Mouse (Mus musculus) left cerebral cortex, adult 9 months (tissue): ENCODE data around the gene Cfap157.

Experiments
- DNase-seq, 2 experiments: peaks; one replicate each; pipeline ENCODE4 v3.0.0; 2022; ENCODE audit warnings: low spot score in 2 of 2

The Cfap157 gene

DNA sequence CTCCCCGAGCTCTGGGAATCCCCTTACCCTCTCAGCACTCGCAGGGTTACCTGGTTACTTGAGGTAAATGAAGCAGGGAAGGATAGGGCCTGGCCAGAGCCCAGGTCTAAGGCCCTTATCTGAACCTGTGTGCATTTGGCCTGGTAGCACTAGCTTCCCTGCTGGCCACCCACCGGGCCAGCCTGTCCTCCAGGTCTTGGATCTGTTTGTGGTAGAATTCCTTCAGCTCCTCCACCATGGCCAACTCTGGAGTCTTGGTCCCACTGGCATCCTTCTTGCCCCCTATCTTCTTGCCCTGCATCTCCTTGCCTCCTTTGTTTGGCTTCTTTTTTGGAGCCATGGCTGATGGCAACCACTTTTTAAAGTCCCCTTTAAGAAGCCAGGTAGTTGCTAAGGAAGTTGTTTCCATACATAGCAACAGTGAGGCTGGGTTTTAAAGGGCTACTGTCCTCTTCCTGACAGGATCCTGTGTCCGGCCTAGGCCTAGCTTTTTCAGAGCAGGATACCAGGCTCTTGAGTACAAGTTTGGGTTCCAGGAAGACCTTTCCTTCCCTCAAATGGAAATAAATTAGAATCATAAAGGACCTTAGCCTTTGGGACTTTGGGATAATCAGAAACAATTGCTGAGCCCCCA, at the start of gene Cfap157:
Gene Cfap157 (minus strand): TSS at position 381 of the 634 bp plus-strand sequence.
- DNase-seq, result peak in 1 of 2 experiments; percentile 35

DNA sequence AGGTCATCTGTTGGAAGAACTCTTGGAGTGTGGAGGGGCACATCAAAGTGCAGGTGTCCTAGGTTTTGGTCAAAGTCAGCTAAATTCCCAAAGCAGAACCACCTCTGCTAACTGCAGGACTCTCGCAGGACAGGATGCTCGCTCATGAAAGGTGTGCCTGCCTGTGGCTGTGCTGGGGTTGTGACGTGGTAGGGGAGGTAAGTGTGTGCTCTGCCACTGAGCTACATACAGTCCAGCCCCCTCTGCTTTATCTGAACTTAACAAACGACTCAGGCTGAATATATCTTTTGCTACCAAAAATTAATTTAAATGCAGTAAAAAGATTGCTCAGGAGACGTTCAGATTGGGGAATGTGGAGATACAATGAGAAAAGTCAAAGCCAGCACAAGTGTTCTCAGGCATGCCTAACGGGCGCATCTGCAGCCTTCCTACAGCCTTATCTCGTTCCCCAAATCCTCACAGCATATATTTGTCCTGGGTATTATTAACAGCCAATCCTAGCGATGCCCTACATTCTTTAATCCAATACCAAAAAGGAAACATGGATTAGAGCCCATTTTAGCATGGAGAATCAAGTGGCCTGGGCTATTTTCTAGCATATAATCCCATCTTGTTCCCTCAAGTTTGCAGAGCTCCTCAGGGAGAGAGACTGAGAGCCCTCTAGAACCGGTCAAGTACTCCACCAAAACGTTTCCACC, 44.9 kb upstream of the Cfap157 start:
- DNase-seq, result no peak

DNA sequence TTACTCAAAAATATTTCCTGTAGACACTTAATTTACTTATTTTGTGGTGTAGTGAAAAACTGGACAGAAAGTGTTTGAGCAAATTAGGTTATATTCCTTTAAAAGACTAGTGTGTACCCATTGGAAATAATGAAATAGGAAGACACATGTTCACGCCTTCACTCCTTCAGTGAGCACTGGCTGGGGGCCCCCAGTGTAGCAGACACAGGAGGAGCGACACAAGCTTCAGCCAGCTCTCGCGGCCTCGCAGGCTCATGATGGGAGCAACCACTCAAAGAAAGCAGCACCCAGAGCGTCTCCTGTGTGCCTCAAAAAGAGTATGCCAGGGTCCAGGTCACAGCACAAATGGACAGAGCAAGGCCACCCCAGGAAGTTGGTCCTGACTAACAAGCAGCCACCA, 41.6 kb upstream of the Cfap157 start:
- DNase-seq, result no peak

DNA sequence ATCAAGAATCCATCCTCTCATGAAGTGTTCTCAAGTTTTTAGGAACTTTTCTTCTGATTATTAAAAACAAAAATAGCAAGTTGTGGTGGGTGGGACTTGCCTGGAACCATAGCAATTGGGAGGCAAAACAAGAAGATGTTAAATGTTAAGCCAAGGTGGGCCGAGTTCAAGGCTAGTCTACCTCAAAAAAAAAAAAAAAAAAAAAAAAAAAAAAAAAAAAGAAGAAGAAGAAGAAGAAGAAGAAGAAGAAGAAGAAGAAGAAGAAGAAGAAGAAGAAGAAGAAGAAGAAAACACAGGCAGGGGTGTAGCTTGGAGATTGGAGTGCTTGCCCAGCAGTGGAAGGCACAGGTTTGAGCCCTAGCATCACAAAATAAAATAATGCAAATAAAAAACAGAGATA, 40.5 kb upstream of the Cfap157 start:
- DNase-seq, result no peak

DNA sequence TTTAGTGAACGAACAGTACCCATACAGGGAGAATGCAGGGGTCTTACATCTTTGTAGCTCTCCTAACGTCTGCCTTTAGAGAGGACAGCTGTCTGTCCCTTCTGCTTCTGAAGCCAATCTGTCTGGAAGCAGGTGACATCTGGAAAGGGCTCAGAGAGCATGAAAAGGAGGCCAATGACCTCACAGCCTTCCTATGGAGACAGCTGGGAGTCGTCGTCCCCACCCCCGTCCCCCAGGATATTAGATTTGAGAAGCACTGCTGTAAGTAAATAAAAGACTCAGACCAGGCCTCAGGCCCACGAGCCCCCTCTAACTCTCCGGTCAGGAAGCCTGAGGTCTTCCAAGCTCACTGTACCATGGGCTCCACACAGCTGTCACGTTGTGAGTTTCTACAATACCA, 40.0 kb upstream of the Cfap157 start:
- no peak for DNase-seq

DNA sequence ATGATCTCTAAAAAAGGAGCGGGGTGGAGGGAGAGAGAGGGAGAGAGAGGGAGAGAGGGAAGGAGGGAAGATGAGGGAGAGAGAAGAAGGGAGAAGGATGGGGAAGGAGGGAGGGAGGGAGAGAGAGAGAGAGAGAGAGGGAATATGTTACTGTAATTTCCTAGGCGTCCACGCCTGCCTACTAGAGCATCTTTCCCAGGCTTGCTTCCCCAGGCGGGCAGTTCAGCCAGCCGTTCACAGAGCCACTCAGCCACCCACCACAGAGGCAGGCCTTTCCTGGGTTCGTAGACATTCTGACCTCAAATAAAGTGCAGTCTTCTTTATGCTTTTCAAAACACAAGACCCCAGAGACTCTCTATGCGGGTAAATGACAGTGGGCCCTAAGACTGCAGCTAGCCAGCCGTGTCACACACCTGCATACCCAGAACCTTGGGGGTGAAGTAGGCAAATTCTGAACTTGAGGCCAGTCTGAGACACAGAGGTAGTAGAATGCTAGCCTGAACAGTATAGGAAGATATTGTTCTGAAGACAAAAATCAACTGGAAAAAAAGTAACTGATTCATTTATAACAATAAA, 39.4 kb upstream of the Cfap157 start:
- no peak for DNase-seq

DNA sequence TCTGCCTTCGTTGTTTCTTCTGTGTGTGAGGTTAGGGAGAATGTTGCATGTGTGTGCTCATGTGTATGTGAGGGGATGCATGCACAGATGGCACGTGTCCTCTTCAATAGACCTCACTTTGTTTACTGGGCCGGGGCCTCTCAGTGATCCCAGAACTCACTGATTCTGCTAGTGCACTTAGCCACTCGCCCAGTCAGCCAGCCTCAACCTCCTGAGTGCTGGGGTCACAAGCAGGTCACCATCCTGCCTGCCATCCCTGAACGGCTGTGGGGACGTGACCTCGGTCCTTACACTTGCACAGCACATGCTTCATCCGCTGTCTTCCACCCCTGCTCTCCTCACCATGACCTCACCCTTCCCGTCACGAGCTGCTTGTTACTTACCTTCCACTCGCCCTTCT, 38.9 kb upstream of the Cfap157 start:
- DNase-seq, result no peak

DNA sequence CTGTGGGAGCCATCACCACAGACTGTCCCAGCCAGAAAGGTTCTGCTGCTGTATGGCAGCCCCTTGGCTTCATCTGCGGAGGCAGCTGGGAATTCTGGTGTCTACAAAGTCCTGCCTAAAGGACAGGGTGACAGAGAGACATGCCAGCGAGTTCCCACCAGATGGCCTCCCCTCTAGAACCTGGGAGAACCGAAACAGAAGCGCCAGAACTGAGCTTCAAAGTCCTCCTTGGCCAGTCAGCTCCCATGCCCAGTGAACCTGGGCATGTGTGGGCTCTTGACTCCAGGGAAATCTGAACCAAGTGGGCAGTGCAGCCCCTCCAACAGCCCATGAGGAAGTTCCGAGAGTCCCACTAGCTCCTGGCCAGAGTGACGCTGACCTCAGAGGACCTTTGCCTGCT, 38.4 kb upstream of the Cfap157 start:
- DNase-seq, result no peak

DNA sequence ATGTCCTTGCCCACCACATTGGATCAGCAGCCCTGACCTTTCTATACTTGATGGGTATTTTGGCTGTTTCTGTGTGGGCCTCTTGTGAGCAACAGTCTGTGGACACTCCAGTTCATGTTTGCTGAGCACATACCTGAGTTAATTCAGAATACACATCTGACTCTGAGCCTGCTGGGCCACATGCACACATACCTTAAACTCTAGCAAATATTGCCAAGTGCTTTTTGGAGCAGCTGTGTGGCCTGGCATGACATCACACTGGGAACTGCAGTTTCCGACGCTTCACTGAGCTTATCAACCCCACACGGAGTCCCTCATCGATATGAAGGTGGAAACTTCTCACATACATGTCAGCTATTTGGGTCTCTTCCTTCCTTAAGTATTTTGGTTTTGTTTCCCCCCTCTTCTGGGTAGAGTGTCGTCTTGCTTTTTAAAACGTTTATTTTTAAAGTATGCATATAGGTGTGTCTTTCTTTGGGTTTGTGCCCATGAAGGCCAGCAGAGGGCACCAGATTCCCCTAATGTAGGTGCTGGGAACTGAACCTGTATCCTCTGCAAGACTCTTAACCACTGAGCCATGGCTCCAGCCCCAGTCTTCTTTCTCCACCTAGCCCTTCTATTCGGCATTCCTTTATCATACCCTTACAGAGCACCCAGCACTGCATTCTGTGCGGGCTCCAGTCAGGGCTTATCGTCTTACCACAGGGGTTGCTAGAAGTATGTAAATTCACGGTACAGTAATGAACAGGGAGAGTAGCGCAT, 37.0 kb upstream of the Cfap157 start:
- no peak for DNase-seq

DNA sequence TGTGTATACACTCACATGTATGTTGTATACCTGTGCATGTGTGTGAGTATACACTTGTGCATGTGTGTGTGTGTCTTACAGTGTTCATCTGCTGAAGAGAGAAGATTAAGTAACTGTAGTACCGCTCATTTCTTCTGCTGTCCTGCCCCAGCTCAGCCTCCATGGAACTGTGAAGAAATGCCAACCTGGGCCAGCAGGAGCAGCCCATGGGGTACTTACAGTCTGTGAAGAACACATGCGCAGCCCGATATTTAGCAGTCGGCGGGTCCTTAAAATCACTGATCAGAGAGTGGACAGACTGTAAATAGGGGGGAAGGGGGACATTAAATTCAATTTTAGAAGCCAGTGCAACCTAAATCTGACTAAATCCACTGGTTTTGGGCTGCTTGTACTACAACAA, 34.0 kb upstream of the Cfap157 start:
- DNase-seq, result no peak

DNA sequence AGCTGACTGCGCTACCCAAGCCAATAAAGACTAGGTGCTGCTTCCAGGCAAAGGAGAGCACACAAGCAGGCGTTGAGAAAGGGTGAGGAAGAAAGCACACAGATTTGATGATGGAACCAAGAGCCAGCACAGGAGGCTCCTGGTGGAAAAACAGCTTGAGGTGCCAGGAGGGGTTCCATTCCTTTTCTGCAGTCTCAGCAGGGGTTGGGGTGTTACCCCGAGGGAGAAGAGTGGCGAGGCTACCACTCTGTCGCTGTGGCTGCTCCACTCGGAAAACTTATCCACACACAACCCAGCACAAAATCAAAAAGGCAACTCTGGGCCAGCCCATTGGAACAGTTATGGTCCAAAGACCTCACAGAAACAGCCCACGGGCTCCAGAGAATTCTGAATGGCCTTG, 33.4 kb upstream of the Cfap157 start:
- no peak for DNase-seq

DNA sequence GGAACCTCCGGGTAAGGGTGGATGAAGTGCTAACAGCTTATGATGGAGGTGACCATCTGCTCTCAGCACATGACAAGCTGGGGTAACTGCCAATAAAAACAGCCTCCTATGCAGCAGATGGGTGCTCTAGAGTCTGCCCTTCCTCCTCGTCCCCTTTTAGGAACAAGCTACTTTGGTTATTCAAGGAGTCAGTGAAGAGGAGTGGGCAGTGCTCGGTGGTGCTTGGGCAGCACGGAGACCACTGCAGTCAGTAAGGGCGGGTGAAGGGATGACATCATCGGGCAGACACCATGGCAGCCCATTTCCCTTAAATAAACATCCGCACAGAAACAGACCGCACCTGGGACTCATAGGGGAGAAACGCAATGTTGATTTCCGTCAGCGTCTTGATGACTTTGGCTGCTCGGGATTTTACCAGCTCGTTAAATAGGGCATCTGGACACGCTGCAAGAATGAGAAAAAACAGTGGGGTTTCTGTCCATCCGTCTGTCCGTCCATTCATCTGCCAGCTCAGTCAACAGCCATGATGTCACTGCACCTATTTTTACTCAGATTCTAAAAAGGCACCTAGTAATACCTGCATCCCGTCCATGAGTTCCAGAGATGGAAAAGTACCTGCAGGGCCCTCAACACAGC, 32.8 kb upstream of the Cfap157 start:
- DNase-seq, result peak; percentile 66 to 82

DNA sequence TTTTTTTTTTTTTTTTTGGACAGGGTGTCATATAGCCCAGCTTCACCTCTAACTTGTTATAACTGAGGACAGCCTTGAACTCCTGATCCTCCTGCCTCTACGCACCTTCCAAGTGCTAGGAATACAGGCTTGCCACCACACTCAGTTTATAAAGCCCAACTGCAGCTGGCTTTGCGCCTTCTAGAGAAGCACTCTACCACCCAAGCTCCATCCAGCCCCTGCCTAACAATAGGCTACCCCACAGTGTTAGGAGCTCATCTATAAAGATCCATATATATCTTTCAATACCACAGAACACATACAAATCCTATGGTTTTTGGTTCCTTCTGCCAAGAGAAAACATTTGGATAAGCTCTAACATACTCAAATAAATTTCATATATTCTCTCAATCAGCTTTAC, 32.3 kb upstream of the Cfap157 start:
- DNase-seq, result no peak

DNA sequence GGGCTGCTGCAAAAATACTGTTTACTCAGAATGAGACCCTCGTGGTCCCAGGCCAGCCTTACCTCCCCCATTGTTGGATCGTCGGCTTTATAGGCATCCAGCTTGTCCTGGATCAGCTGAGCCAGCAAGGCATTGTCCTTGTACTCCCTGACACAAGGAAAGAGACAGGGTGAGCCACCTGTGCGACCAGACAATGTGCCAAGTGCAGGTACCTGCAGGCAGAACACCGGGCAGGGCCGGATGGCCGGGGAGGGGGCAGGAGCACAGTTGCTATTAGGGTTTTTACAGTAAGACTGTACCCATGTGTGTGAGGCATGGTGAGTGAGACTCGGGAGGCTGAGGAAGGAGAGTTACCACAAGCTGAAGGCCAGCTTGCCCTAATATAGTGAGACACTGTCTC, 27.7 kb upstream of the Cfap157 start:
- no peak for DNase-seq

DNA sequence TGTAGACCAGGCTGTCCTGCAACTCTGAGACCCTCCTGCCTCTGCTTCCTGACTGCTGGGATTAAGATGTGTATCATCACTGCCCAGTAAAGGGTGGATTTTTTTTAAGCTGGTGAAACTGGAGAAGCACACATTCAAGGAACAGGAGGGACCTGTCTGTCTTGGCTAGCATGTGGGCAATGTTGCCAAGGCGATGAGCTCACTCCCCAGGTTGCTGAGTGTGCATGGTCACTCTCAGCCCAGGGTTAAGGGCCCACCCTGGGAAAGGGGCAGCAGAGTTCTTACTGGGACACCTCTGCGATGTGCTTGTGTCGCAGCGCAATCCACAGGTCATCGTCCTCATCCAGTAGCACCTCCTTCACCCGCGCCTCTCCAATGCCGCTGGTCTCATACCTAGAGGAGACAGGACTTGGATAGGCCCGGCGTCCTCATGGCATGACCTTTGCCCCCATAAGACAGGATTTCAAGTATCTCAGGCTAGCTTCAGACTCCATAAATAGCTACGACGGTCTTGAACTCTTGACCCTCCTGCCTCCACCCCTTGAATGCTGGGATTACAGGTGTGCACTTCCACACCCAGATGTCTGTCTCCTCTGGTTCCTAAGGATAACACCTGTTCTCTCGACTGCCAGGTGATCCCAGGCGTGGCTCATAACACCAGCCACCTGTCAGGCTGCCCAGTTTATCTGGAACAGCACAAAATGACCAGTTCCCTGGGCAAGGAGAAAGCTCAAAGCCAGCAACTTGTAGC, 24.8 kb upstream of the Cfap157 start:
- DNase-seq, result no peak

DNA sequence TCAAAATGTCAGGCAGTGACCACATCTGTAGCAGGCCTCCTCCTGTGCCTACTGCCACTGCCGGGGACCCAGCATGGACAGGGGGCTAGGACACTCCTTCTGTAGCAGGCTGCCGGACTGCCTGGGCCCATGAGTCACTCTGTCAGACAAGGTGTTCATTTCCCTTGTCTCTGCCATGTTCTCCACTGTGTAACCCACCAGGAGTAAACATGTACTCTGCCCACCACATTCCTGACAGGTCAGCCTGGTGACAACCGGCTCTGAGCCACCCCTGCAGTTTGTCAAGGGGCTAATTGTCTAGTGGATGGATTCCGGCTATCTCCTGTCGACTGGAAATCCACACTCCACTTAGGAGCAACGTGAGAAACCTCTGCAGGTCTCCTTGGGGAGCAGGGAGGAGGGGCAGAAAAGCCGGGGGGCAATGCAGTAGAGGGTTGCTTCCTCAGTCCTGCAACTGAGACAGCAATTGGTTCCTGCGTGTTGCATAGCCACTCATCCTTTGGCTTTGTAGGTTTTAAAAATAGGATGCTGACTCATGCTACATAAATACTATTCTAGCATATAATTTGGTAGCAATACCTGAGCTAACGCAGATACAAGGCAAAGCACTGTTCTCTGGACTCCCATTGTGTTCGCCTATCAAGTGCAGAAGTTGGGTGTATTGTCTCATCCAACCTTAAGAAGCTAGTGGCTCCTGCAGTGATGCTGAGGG, 14.2 kb upstream of the Cfap157 start:
- DNase-seq, result peak; percentile 37 to 43

DNA sequence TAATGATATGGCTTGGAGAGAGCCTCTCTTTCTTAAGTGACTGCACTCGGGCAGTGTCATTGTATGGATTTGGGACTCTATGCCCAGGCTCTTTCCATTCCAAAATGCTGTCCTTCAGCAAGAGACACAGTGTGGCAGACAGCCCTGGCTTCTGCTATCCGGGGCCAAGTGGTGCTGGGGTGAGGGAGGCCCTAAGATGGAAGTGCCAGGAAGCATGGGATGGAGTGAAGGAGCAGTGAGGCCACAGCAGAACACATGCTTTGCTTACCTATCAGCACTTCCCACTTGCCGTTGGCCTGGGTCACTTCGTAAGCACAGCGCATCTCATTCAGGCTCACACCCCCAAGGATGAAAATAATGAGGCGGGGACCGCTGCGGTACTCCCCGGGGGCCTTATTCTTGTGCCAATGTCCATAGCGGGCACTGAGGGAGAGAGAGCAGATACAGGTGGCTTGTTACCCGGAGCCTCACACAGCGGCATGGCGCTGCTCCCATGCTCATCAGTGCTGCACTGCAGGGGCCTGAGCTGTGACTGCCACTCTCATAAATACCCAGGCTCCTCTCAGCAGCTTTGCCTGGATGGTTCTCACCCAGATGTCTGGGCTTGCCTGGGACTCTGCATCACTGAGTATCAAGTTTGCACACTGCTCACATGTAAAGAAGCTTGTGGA, 11.7 kb upstream of the Cfap157 start:
- no peak for DNase-seq

DNA sequence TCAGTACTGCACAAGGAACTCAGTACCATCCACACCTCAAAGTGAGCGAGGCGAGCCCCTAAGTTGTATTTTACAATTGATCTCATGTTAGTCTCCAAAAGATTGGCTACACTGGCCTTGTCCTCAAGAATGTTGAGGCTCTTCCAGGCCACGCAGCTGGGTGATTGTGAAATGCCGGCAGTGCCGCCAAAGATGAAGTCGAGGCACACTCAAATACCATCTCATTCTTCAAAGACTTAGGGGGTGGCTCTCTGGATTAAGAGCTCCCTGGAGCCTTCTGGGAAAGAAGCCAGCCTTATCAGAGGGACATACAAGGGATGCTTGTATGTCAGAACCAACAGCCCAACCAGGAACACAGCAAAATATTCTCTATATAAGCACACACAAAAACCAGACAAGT, 7.1 kb upstream of the Cfap157 start:
- DNase-seq, result no peak

DNA sequence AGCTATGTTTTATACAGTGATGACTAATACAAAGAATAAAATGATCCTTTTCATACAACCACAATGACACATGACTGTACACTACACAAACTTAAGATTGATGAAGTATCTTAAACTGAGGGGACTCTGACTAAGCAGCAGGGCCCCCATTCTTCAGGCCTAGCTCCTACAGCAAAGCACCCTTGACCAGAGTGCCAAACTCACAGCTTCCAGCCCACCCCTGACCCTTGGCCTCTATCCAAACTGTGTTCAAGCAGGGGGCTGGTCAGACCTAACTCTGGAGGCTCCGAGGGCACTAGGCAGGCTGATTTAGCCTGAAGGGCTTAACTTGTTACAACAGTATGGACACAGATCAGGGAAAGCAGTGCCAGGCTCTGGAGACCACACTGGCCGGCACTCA, 4.4 kb upstream of the Cfap157 start:
- DNase-seq, result no peak

DNA sequence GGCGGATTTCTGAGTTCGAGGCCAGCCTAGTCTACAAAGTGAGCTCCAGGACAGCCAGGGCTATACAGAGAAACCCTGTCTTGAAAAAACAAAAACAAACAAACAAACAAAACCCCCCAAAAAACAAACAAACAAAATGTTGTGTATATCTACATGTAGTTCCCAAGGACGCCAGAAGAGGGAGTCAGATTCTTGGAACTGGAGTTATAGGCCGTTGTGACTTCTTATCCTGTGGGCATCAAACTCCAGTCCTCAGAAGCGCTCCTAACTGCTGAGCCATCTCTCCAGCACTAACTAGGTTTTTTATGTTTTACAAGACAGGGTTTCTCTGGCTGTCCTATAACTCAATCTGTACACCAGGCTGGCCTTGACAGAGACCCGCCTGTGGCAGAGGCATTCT, 2.9 kb upstream of the Cfap157 start:
- DNase-seq, result no peak
